Mouse (Mus musculus) myocyte (in vitro differentiated cells): ENCODE results near the gene Kctd13.

Source experiments
- CEBPB ChIP-seq: IDR thresholded peaks from 2 replicates; pipeline ENCODE4 v1.6.1; 2011; ENCODE audit warnings: mild to moderate bottlenecking, moderate library complexity; ENCODE audit not compliant: poor library complexity, insufficient read depth, severe bottlenecking
- E2F4 ChIP-seq: IDR thresholded peaks from one replicate; pipeline ENCODE4 v1.6.1; 2011; ENCODE audit warnings: mild to moderate bottlenecking, control low read depth, moderate library complexity; ENCODE audit not compliant: insufficient read depth
- MAX ChIP-seq: IDR thresholded peaks from one replicate; pipeline ENCODE4 v1.6.1; 2011; ENCODE audit warnings: low read depth, mild to moderate bottlenecking, control low read depth
- MYOG ChIP-seq, 3 experiments: IDR thresholded peaks; one replicate each; pipeline ENCODE4 v1.6.1; 2011; ENCODE audit warnings: control low read depth in 2 of 3, low read depth in 2 of 3, mild to moderate bottlenecking in 2 of 3; ENCODE audit not compliant: insufficient read length in 2 of 3, control insufficient read depth in 1 of 3, insufficient read depth in 1 of 3
- POLR2A ChIP-seq: IDR thresholded peaks from one replicate; pipeline ENCODE4 v1.6.1; 2011; ENCODE audit warnings: low read depth, mild to moderate bottlenecking, control low read depth, moderate library complexity; ENCODE audit not compliant: insufficient read length
- POLR2AphosphoS2 ChIP-seq: IDR thresholded peaks from one replicate; pipeline ENCODE4 v1.6.1; 2011; ENCODE audit warnings: low read depth, control low read depth; ENCODE audit not compliant: insufficient read length
- REST ChIP-seq: IDR thresholded peaks from one replicate; pipeline ENCODE4 v1.6.1; 2011; ENCODE audit warnings: mild to moderate bottlenecking, control low read depth, moderate library complexity; ENCODE audit not compliant: insufficient read depth, insufficient read length
- SRF ChIP-seq: IDR thresholded peaks from one replicate; pipeline ENCODE4 v1.6.1; 2011; ENCODE audit warnings: low read depth; ENCODE audit not compliant: control insufficient read depth, insufficient read length
- USF1 ChIP-seq: IDR thresholded peaks from one replicate; pipeline ENCODE4 v1.6.1; 2011; ENCODE audit warnings: low read depth, mild to moderate bottlenecking, control low read depth, moderate library complexity

GRCm38 (mm10) chr7:126914844-126915243, 13.8 kb upstream of the Kctd13 start:
- no peak for TF ChIP-seq MYOG (IDR thresholded peaks at IDR 0.05; ENCODE audit: control insufficient read depth in 1 of 3, insufficient read depth in 1 of 3, insufficient read length in 2 of 3, low read depth in 2 of 3)
- no peak for TF ChIP-seq POLR2A
- no peak for TF ChIP-seq POLR2AphosphoS2
- TF ChIP-seq SRF: no peak
- no peak for TF ChIP-seq CEBPB
- no peak for TF ChIP-seq USF1
- no peak for TF ChIP-seq MAX
- TF ChIP-seq REST: no peak
- TF ChIP-seq E2F4: no peak
